Mouse (Mus musculus): Measurements from ENCODE around the gene Zfp628. TPM values are rescaled to one million over a fixed set of nuclear protein-coding genes. Genes with fewer than 3 reads are reported as not detected.

Zfp628 gene
- polyA plus RNA-seq, 1 experiment from 2014 or later, result 4.6 TPM

DNA sequence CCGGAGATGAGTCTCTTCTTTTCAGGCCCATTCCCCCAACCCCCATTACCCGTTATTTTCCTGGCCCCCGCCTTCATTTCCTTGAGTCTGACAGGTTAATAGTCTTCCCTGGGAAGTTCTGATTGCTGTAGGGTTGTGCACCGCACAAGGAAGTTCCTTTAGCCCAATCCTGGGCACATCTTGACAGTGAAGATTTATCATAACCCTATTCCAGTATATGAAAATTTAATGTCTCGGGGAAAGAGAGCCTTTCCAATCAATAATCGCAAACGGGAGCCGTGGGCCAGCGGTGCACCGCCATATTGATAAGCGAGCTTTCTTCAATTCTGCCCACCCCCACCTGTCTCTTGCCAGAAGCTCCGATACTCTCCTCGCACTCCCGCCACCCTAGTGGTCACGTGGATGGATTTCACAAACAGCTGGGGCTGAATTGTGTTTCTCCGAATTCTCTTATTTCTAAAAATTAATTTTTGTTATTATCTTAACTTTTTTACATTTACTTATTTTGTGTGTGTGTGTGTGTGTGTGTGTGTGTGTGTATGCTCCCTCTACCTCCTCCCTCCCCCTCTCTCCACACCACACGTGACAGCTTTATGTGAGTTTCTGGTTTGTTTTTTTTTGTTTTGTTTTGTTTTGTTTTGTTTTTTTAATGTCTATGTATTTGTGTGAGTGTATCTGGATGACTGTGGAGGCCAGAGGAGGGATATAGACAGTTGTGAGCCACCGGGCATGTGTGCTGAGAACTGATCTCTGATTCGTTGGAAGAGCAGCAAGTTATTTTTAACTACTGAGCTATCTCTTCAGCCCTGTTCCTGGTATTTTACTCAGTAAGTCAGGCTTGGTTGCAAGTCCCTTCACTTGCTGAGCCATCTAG, 15.1 kb upstream of the Zfp628 start:
- H3K27me3 ChIP-seq, result peaks cover 4% of the 10 kb centered on the region; the same call in 1 of the 2 replicates
- ATAC-seq (ENCODE audit: low read depth), result peak; percentile 60
- WGBS, result 7% methylated on average over 19 of the region's 19 CpGs

DNA sequence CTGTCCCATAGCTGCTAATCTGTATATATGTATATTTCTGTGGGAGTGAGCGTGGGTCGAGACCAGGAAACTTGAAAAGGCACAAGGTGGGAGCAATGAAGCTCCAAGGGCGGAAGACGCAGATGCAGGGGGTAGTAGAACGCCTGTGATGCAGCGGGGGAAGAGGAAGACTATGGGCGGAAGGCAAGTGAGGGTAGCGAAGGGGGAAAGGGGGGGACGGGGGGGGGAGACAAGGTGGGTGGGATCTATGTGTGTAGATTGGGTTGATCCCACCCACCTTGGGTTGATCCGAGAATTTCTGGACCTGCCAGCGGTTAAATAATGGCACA, 14.5 kb upstream of the Zfp628 start:
- 30% methylated on average over 11 of the region's 11 CpGs for WGBS
- Histone ChIP-seq H3K4me3 (no peak overlapping the region; the same call in 1 of the 2 replicates), H3K27me3 (peaks cover 4% of the 10 kb centered on the region; the same call in 1 of the 2 replicates), H3K4me2 (peak overlapping the region; percentile 58), H3K36me3 (no peaks in the 10 kb centered on the region), H3K9ac (no peak overlapping the region), H3K9me3 (peaks cover 8% of the 10 kb centered on the region; the same call in 1 of the 2 replicates), H3K4me1 (replicated peaks) (peaks cover 22% of the 10 kb centered on the region), H3K27ac (replicated peaks) (no peak overlapping the region)
- no peak for ATAC-seq (ENCODE audit: low read depth)

More for the DNA sequence above, 15.1 kb upstream of the Zfp628 start:
- peak overlapping the region; percentile 58 for H3K4me2 ChIP-seq
- H3K4me1 ChIP-seq (replicated peaks), result peaks cover 22% of the 10 kb centered on the region
- peak overlapping the region; percentile 69; the same call in 1 of the 2 replicates for H3K27ac ChIP-seq (replicated peaks)
- H3K36me3 ChIP-seq, result no peaks in the 10 kb centered on the region
- peaks cover 8% of the 10 kb centered on the region; the same call in 1 of the 2 replicates for H3K9me3 ChIP-seq
- H3K4me3 ChIP-seq, result peak overlapping the region; percentile 31
- peak overlapping the region; percentile 62 for H3K9ac ChIP-seq

DNA sequence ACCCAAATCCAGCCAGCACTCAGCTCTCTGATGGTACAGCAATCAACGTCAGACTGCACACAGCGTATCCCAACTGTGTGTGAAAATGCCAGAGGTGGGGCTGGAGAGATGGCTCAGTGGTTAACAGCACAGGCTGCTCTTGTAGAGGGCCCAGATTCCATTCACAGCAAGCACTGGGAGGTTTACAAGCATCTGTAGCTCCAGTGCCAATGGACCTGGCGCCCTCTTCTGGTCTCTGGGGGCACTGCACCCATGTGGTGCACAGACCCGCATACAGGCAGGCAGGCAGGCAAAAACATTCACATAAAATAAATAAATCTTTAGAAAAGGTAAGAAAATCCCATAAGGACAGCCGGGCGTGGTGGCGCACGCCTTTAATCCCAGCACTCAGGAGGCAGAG, 13.8 kb upstream of the Zfp628 start:
- Histone ChIP-seq H3K9ac (no peak overlapping the region), H3K27me3 (peaks cover 4% of the 10 kb centered on the region; the same call in 1 of the 2 replicates), H3K4me1 (replicated peaks) (peaks cover 22% of the 10 kb centered on the region), H3K4me3 (no peak overlapping the region), H3K36me3 (no peaks in the 10 kb centered on the region), H3K9me3 (peaks cover 8% of the 10 kb centered on the region; the same call in 1 of the 2 replicates), H3K4me2 (no peak overlapping the region), H3K27ac (replicated peaks) (no peak overlapping the region)
- no peak for ATAC-seq (ENCODE audit: low read depth)
- 55% methylated on average over 8 of the region's 8 CpGs for WGBS

DNA sequence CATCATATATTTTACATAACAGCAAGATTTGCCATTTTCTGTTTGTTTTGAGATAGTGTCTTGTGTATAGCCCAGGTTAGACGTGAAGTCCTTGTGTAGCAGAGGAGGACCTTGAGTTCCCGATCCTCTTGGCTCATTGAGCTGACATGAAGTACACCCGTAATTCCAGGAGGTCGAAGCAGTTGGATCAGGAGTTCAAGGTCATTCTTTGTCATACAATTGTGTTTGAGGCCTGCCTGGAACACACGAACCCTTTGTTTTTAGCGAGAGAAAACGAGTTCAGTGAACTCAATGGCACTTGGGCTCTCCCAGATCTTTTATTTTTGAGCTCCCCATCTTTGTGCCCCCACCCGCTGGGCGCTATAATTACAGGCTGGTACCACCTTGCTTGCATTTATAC, 12.6 kb upstream of the Zfp628 start:
- Histone ChIP-seq H3K4me2 (no peak overlapping the region), H3K4me1 (replicated peaks) (peaks cover 22% of the 10 kb centered on the region), H3K27me3 (peaks cover 4% of the 10 kb centered on the region; the same call in 1 of the 2 replicates), H3K9me3 (peaks cover 8% of the 10 kb centered on the region; the same call in 1 of the 2 replicates), H3K36me3 (no peaks in the 10 kb centered on the region), H3K27ac (replicated peaks) (no peak overlapping the region), H3K9ac (no peak overlapping the region), H3K4me3 (no peak overlapping the region)
- 76% methylated on average over 9 of the region's 9 CpGs for WGBS
- no peak for ATAC-seq (ENCODE audit: low read depth)

DNA sequence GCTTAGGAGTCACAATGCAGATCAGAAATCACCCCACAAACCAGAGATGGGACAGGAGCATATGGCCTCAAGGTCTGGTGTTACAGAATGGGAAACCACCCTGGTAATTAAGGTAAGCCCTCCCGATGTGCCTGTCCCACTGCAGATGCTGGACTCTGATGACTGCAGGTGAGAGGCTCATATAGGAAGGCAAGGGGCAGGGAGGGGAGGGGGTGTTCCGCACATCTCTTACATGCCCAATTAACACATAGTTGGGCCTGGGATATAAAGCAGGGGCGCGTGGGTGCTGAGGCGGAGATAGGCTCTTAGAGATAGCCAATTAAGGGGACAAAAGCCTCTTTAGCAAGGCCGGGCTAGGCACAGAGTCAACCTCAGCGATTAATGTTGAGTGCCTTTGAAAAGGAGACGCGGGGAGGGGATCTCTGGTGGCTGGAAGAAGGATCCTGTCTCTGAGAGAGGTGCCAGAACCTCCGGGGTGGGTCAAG, 8.5 kb upstream of the Zfp628 start, which contains the start of gene Gm36210:
TSS of gene Gm36210 (minus strand) at position 51 of the 485 bp plus-strand sequence.
- ATAC-seq (ENCODE audit: low read depth), result no peak
- 37% methylated on average over 10 of the region's 10 CpGs for WGBS

DNA sequence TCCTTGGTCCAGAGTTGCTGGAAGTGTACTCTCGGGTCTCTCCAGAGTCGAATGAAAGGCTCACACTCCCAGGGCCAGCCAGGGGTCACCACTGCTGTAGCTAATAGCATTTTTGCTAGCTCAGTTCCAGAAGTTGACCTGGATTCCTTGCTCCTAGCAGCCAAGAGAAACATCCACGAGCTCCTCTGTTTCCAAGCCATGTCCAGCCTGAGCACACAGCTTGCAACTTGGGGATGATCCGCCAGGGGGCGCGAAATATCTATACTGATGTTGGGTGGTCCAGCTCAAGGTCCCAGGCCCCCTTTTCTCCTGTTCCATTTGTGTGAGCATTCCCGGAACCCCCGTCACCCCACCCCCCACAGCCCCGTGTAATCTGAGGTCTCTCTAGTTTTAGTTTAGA, 3.5 kb upstream of the Zfp628 start:
- H3K4me1 ChIP-seq (replicated peaks), result peaks cover 13% of the 10 kb centered on the region
- no peak overlapping the region for H3K27ac ChIP-seq (replicated peaks)
- H3K4me3 ChIP-seq, result no peak overlapping the region
- ATAC-seq (ENCODE audit: low read depth), result no peak
- WGBS, result 40% methylated on average over 9 of the region's 9 CpGs
- peaks cover 3% of the 10 kb centered on the region; the same call in 1 of the 2 replicates for H3K27me3 ChIP-seq
- H3K4me2 ChIP-seq, result no peak overlapping the region
- H3K9me3 ChIP-seq, result no peaks in the 10 kb centered on the region
- H3K9ac ChIP-seq, result no peak overlapping the region
- no peaks in the 10 kb centered on the region for H3K36me3 ChIP-seq

More for the DNA sequence above, 8.5 kb upstream of the Zfp628 start, which contains the start of gene Gm36210:
- H3K4me1 ChIP-seq (replicated peaks), result no peaks in the 10 kb centered on the region
- no peaks in the 10 kb centered on the region for H3K36me3 ChIP-seq
- H3K4me2 ChIP-seq, result no peak within 1 kb of the TSS
- H3K9me3 ChIP-seq, result 0 out of 2 replicates have a peak, but pooled peaks cover 4% of the 10 kb centered on the region
- H3K27ac ChIP-seq (replicated peaks), result no peak within 1 kb of the TSS
- H3K27me3 ChIP-seq, result peaks cover 3% of the 10 kb centered on the region; the same call in 1 of the 2 replicates
- no peak within 1 kb of the TSS for H3K9ac ChIP-seq
- no peak within 1 kb of the TSS for H3K4me3 ChIP-seq

DNA sequence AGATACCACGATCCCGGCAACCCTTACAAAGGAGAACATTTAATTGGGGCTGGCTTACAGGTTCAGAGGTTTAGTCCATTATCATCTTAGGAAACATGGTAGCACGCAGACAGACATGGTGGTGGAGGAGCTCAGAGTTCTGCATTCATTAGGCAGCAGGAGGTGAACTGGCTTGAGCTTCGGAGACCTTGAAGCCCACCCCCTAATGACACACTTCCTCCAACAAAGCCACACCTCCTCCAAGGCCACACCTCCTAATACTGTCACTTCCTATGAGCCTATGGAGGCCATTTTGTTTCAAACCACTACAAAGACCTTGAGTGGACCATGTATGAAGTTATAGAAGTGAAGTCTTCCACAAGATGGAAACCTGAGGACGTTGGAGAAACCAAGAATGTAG, 2.8 kb upstream of the Zfp628 start:
- Histone ChIP-seq H3K9me3 (no peaks in the 10 kb centered on the region), H3K36me3 (no peaks in the 10 kb centered on the region), H3K27ac (replicated peaks) (no peak overlapping the region), H3K4me2 (no peak overlapping the region), H3K4me3 (no peak overlapping the region), H3K27me3 (peaks cover 3% of the 10 kb centered on the region; the same call in 1 of the 2 replicates), H3K4me1 (replicated peaks) (peaks cover 20% of the 10 kb centered on the region), H3K9ac (no peak overlapping the region)
- 72% methylated on average over 5 of the region's 5 CpGs for WGBS
- no peak for ATAC-seq (ENCODE audit: low read depth)

DNA sequence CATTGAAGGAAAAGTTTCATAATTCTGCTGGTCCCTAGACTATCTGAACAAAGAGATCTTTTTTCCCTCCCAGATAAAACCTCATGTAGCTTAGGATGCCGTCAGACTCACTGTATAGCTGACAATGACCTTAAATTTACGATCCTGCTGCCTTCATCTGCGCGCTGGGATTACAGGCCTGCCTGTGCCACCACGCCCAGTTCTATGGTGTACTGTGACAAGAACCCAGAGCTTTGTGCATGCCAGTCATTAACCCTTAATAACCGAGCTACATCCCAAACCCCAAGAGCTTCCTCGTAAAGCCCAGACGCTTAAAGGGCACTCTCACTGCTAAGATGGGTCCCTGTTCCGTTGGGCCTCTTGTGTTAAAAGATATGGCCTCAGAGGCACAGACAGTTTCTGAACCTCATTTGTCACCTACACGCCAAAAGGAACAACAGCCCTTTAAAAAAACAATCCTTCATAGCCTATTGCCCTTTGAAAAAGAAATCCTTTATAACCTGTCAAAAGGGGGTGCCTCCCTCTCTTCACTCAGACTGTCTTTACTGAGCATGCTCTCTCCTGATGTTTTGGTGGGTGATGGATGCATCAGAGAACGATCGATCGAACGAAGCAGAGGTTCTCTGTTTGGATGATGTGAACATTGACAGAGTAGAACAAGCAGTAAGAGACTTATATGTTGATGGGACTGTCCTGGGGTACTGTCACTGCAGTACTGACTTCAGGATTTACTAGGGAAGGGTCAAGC, 826 bp downstream of the Zfp628 start:
- ATAC-seq (ENCODE audit: low read depth), result peak; percentile 78

DNA sequence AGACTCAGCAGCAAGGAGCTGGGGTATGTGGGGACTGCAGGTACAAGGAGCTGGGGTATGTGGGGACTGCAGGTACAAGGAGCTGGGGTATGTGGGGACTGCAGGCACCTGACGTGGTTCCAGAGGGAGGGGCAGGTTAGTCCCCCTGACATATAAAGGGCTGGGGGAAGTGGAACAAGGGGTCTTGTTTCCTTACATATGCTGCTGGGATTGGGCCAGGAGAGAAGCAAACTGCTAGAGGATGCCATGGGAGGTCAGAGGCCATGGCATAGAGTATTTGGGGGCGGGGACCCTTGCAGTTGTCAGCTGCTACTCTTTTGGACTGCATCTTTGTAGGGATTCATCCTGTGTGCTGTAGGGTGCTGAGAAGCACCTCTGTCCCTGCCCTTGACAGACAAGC, 2.5 kb downstream of the Zfp628 start:
- Histone ChIP-seq H3K9me3 (no peaks in the 10 kb centered on the region), H3K4me3 (peak overlapping the region; percentile 2; the same call in 1 of the 2 replicates), H3K36me3 (peaks cover 40% of the 10 kb centered on the region), H3K4me1 (replicated peaks) (peaks cover 50% of the 10 kb centered on the region), H3K4me2 (peak overlapping the region; percentile 67; the same call in 1 of the 2 replicates), H3K27me3 (no peaks in the 10 kb centered on the region), H3K27ac (replicated peaks) (peak overlapping the region; percentile 98; the same call in 1 of the 2 replicates), H3K9ac (peak overlapping the region; percentile 89)
- ATAC-seq (ENCODE audit: low read depth), result no peak
- 91% methylated on average over 2 of the region's 2 CpGs for WGBS

More for the DNA sequence above, 826 bp downstream of the Zfp628 start:
- 11% methylated on average over 14 of the region's 14 CpGs for WGBS
- peaks cover 34% of the 10 kb centered on the region for H3K36me3 ChIP-seq
- H3K4me2 ChIP-seq, result peak overlapping the region; percentile 67
- H3K9me3 ChIP-seq, result no peaks in the 10 kb centered on the region
- H3K4me3 ChIP-seq, result peak overlapping the region; percentile 61
- H3K27me3 ChIP-seq, result no peaks in the 10 kb centered on the region
- H3K9ac ChIP-seq, result peak overlapping the region; percentile 89
- peaks cover 34% of the 10 kb centered on the region for H3K4me1 ChIP-seq (replicated peaks)
- H3K27ac ChIP-seq (replicated peaks), result peak overlapping the region; percentile 98

DNA sequence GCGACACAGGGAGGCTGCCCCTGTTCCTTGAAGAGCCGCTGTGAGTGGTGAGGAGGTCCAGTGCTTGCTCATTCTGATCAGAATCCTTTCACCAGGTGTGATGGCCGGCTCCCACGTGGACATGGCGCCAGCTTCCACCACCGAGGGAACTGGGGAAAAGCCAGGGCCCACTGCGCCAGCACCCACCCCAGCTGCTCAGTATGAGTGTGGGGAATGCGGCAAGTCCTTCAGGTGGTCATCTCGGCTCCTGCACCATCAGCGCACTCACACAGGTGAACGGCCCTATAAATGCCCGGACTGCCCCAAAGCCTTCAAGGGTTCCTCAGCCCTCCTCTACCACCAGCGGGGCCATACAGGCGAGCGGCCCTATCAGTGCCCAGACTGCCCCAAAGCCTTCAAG, 3.7 kb downstream of the Zfp628 start:
- Histone ChIP-seq H3K4me3 (no peak overlapping the region), H3K4me1 (replicated peaks) (peaks cover 62% of the 10 kb centered on the region), H3K9me3 (no peaks in the 10 kb centered on the region), H3K36me3 (peaks cover 40% of the 10 kb centered on the region), H3K27ac (replicated peaks) (no peak overlapping the region), H3K9ac (no peak overlapping the region), H3K27me3 (no peaks in the 10 kb centered on the region), H3K4me2 (no peak overlapping the region)
- 93% methylated on average over 15 of the region's 15 CpGs for WGBS
- no peak for ATAC-seq (ENCODE audit: low read depth)

DNA sequence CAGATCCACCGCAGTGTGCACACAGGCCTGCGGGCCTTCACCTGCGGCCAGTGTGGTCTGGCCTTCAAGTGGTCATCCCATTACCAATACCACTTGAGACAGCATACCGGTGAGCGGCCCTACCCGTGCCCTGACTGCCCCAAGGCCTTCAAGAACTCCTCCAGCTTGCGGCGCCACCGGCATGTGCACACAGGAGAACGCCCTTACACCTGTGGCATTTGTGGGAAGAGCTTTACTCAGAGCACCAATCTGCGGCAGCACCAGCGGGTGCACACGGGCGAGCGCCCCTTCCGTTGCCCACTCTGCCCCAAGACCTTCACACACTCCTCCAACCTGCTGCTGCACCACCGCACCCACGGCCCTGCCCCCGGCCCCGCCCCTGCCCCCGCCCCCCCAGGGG, 4.1 kb downstream of the Zfp628 start:
- H3K4me3 ChIP-seq, result no peak overlapping the region
- WGBS, result 83% methylated on average over 21 of the region's 21 CpGs
- no peaks in the 10 kb centered on the region for H3K27me3 ChIP-seq
- H3K9me3 ChIP-seq, result no peaks in the 10 kb centered on the region
- H3K27ac ChIP-seq (replicated peaks), result no peak overlapping the region
- H3K4me1 ChIP-seq (replicated peaks), result peaks cover 66% of the 10 kb centered on the region
- H3K4me2 ChIP-seq, result no peak overlapping the region
- no peak overlapping the region for H3K9ac ChIP-seq
- peaks cover 40% of the 10 kb centered on the region for H3K36me3 ChIP-seq
- ATAC-seq (ENCODE audit: low read depth), result no peak

DNA sequence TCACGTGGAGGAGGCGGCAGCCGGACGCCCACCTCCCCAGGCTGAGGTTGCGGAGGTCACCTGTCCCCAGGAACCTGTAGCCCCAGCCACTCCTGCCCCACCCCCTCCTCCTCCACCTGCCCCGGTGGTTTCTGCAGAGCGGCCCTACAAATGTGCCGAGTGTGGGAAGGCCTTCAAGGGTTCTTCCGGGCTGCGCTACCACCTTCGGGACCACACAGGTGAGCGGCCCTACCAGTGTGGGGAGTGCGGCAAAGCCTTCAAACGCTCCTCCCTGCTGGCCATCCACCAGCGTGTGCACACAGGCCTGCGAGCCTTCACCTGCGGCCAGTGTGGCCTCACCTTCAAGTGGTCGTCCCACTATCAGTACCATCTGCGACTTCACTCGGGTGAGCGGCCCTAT, 5.0 kb downstream of the Zfp628 start:
- Histone ChIP-seq H3K27ac (replicated peaks) (no peak overlapping the region), H3K9ac (no peak overlapping the region), H3K4me1 (replicated peaks) (peaks cover 68% of the 10 kb centered on the region), H3K4me3 (no peak overlapping the region), H3K36me3 (peaks cover 40% of the 10 kb centered on the region), H3K27me3 (no peaks in the 10 kb centered on the region), H3K9me3 (no peaks in the 10 kb centered on the region), H3K4me2 (no peak overlapping the region)
- 91% methylated on average over 21 of the region's 21 CpGs for WGBS
- no peak for ATAC-seq (ENCODE audit: low read depth)
